Mouse (Mus musculus): ENCODE measurements around the gene Krt31. TPM values are rescaled to one million over a fixed set of nuclear protein-coding genes. Genes with fewer than 3 reads are reported as not detected.

Gene Krt31
- not detected for total RNA-seq (2021)
- long read RNA-seq, experiment 1: 0 reads
- long read RNA-seq, experiment 2: 0 reads

GRCm38 (mm10) chr11:100050451-100050850, at the start of gene Krt31:
Gene Krt31, minus strand, starts transcription at chr11:100050551.
- DNase-seq: no peak

GRCm38 (mm10) chr11:100097819-100098218, 47.5 kb upstream of the Krt31 start:
- no peak for DNase-seq

GRCm38 (mm10) chr11:100096141-100096540, 45.8 kb upstream of the Krt31 start, which contains the start of gene Krt35:
Gene Krt35, minus strand, starts transcription at chr11:100096241.
- no peak for DNase-seq

- DNase-seq: no peak
These were observed 38.2 kb upstream of the Krt31 start for GRCm38 (mm10) chr11:100088378-100089025.

- DNase-seq: no peak
These were observed 37.5 kb upstream of the Krt31 start, which contains the start of gene Krt32 for GRCm38 (mm10) chr11:100087861-100088260. Gene Krt32, minus strand, starts transcription at chr11:100088226.

GRCm38 (mm10) chr11:100073873-100074272, 23.5 kb upstream of the Krt31 start:
- no peak for DNase-seq

- DNase-seq: peak; percentile 3
These were observed 17.1 kb upstream of the Krt31 start for GRCm38 (mm10) chr11:100067293-100068036.

- DNase-seq: no peak
These were observed 16.1 kb upstream of the Krt31 start for GRCm38 (mm10) chr11:100066236-100067010.

GRCm38 (mm10) chr11:100058875-100059274, 8.5 kb upstream of the Krt31 start:
- DNase-seq: no peak

- DNase-seq: peak; percentile 5
These were observed 5.6 kb upstream of the Krt31 start for GRCm38 (mm10) chr11:100055686-100056655.

GRCm38 (mm10) chr11:100047193-100047592, 3.2 kb downstream of the Krt31 start:
- DNase-seq: no peak

- no peak for DNase-seq
These were observed 4.0 kb downstream of the Krt31 start for GRCm38 (mm10) chr11:100046303-100046866.

GRCm38 (mm10) chr11:100041454-100041853, 8.9 kb downstream of the Krt31 start, which contains the start of gene Krt34:
Gene Krt34, minus strand, starts transcription at chr11:100041554.
- DNase-seq: no peak

GRCm38 (mm10) chr11:100029768-100030167, 20.6 kb downstream of the Krt31 start, which contains the start of gene Krt33b:
Gene Krt33b, minus strand, starts transcription at chr11:100029868.
- DNase-seq: no peak

GRCm38 (mm10) chr11:100021438-100021837, 28.9 kb downstream of the Krt31 start:
- no peak for DNase-seq

GRCm38 (mm10) chr11:100019466-100019865, 30.9 kb downstream of the Krt31 start:
- DNase-seq: no peak

- DNase-seq: no peak
These were observed 34.2 kb downstream of the Krt31 start, which contains the start of gene Krt33a for GRCm38 (mm10) chr11:100016112-100016511. Gene Krt33a, minus strand, starts transcription at chr11:100016212.

GRCm38 (mm10) chr11:100013691-100014171, 36.6 kb downstream of the Krt31 start:
- DNase-seq: no peak

- no peak for DNase-seq
These were observed 39.7 kb downstream of the Krt31 start for GRCm38 (mm10) chr11:100010682-100011081.

GRCm38 (mm10) chr11:100008336-100008735, 42.0 kb downstream of the Krt31 start:
- DNase-seq: no peak

- no peak for DNase-seq
These were observed 43.7 kb downstream of the Krt31 start for GRCm38 (mm10) chr11:100006624-100007023.

All from adrenal gland, postnatal 10 days (tissue).